Mouse (Mus musculus) kidney, postnatal 36 days (tissue): ENCODE results near the gene Tmem132c.
A peak's percentile ranks its signal among the peaks of the same experiment; 100 is the strongest.

Experiments used
- DNase-seq, 2 experiments: peaks; one replicate each; pipeline ENCODE4 v3.0.0; 2021 to 2022; ENCODE audit warnings: mixed read lengths in 2 of 2

The Tmem132c gene

GRCm38 (mm10) chr5:127286886-127287285, 45.3 kb downstream of the Tmem132c start:
- DNase-seq: no peak

- no peak for DNase-seq
These were observed 48.1 kb downstream of the Tmem132c start for GRCm38 (mm10) chr5:127289659-127290058.

- DNase-seq: peak in 1 of 2 experiments; percentile 1
These were observed 49.0 kb downstream of the Tmem132c start for GRCm38 (mm10) chr5:127290461-127291250.

- no peak for DNase-seq
These were observed 50.0 kb downstream of the Tmem132c start for GRCm38 (mm10) chr5:127291581-127291980.

GRCm38 (mm10) chr5:127293698-127294097, 52.1 kb downstream of the Tmem132c start:
- DNase-seq: no peak

DNA sequence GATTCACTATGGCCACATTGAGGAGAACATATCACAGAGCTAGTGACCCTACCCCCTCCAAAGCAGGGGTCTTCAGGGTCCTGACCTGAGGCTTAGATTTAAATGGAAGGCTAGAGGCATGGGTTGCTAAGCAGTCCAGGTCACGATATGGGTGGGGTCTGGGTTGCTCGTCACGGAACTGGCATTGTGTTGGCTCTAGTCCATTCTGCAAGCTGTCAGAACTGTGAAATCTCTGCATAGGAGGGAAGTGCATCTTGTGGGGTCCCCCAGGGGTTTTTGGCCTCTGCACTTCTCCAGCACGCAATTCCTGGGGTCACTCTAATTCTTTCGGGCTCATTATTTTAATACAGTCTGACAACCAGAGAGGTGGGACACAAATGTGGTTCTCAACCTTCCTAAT, 55.9 kb downstream of the Tmem132c start:
- DNase-seq: no peak

GRCm38 (mm10) chr5:127298060-127298459, 56.5 kb downstream of the Tmem132c start:
- no peak for DNase-seq

DNA sequence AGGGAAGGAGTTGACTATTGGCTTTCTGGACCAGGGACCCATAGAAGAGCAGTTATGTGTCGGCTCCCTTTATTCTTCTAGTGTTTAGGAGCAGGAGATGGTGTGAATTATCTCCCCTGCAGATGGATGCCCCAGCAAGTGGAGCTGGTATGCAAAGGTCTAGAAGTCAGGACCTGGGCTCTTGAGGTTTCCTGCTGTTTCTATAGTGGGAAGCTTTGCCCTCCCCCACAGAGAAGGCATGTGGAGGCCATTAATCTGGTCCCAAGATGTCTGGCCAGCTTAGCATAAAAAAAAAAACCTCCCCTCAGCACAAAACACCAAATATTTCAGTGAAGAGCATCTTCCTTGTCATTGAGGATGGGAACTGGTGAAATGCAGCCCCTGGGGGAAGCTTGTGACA, 57.4 kb downstream of the Tmem132c start:
- DNase-seq: no peak

- peak in 1 of 2 experiments; percentile 25 for DNase-seq
These were observed 59.1 kb downstream of the Tmem132c start for GRCm38 (mm10) chr5:127300597-127301254.

- no peak for DNase-seq
These were observed 63.7 kb downstream of the Tmem132c start for GRCm38 (mm10) chr5:127305312-127305711.

DNA sequence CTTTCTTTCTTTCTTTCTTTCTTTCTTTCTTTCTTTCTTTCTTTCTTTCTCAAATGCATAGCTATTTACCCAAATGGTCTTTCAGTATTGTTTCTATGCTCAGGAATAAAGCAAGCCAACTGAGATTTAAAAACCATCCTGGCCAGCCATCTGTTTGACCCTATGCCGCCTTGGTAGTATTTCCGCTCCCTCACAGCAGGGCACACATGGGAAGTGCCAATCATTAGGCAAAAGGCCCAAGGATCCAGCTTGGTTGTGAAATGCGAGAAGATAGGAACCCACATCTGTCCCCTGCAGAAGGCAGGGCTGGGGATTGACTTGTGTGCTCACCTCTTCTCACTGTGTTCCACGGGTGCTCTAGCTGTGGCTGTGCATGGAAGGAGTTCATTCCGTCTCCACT, 64.1 kb downstream of the Tmem132c start:
- no peak for DNase-seq

- DNase-seq: no peak
These were observed 65.1 kb downstream of the Tmem132c start for GRCm38 (mm10) chr5:127306726-127307125.

DNA sequence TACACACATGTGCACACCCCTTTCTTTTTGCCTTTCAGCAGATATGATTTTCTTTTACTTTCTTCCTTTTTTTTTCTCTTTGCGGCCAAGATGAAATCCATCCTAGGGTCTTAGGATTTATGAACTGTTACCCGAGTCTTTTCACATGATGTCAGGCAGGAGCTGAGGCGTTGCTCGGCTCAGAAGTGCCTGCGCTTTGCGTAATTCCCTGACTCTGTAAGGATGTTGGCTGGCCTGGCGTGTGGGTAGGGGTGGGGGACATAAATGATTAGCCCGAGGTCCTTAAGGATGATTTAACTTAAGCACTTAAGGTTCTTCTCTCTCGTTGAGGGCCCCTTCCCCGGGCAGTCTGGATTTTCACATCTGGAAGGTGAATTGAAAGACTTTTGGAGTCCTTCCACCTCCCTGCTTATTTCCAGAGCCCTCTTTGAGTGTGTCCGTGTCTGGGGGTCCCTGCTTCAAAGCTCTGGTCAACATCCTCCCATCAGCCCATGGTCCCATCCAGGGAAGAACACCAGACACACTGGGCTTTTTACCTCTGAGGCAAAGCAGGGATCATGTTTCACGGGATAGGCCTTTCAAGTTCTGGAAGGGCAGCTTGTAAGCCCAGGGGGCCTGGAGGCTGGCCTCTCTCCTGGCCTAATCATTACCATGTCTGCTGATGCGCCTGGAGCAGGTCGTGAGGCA, 68.9 kb downstream of the Tmem132c start:
- no peak for DNase-seq

- no peak for DNase-seq
These were observed 69.4 kb downstream of the Tmem132c start for GRCm38 (mm10) chr5:127311005-127311331.

DNA sequence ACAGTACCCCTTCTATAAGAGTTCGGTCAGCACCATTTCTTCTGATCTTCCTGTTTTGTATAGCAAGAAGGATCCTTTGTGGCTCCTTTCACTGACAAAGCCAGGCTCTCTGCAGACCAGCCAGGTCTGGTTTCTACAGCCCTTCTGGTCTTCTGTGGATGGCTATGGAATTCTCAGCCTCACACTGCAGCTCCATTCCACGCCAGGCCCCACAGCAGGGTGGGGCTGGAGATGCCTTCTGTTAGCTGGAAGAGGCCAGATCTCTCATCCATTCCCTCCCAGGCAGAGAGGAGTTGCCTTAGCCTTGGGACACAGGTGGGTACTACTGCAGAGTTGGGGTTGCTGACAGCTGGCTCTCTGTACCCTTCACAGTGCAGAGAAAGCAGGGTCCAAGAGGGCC, 72.0 kb downstream of the Tmem132c start:
- DNase-seq: no peak

GRCm38 (mm10) chr5:127319096-127319779, 77.6 kb downstream of the Tmem132c start:
- DNase-seq: no peak

- peak in 1 of 2 experiments; percentile 2 for DNase-seq
These were observed 83.0 kb downstream of the Tmem132c start for GRCm38 (mm10) chr5:127324645-127325044.

- DNase-seq: peak in 1 of 2 experiments; percentile 1
These were observed 94.7 kb downstream of the Tmem132c start for GRCm38 (mm10) chr5:127336048-127336907.

- no peak for DNase-seq
These were observed 95.3 kb downstream of the Tmem132c start for GRCm38 (mm10) chr5:127336908-127337265.

- no peak for DNase-seq
These were observed 97.4 kb downstream of the Tmem132c start for GRCm38 (mm10) chr5:127339016-127339435.

DNA sequence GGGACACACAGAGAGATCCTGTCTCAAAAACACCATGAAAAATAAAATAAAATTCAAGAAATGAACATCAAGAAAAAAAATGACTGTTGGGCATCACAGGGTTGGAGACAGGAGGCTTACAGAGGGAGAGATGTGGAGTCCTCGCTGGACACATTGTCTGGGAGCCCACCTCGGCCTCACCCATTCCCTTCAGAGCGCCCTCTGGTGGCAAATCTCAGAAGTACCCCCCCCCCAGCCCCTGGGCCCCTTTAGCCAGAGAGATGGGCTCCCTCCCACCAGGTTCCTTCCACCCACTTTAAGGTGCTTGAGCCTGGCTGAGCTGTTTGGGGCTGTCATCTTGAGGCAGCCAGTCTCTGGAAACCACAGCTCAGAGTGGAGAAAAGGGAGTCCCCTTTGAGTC, 99.5 kb downstream of the Tmem132c start:
- no peak for DNase-seq

- no peak for DNase-seq
These were observed 103.1 kb downstream of the Tmem132c start for GRCm38 (mm10) chr5:127344721-127345120.
